Mouse (Mus musculus) thymus, postnatal 10 days (tissue): ENCODE data around the gene Axdnd1.
A peak's percentile ranks its signal among the peaks of the same experiment; 100 is the strongest.
"Not testable (repeated sequence)": the region's sequence is repeated elsewhere in the genome, so short reads cannot be mapped to it uniquely, and the experiment has no call there.

Source experiments
- DNase-seq, 2 experiments: peaks; one replicate each; pipeline ENCODE4 v3.0.0; 2021; ENCODE audit warnings: low spot score in 2 of 2

Gene Axdnd1

DNA sequence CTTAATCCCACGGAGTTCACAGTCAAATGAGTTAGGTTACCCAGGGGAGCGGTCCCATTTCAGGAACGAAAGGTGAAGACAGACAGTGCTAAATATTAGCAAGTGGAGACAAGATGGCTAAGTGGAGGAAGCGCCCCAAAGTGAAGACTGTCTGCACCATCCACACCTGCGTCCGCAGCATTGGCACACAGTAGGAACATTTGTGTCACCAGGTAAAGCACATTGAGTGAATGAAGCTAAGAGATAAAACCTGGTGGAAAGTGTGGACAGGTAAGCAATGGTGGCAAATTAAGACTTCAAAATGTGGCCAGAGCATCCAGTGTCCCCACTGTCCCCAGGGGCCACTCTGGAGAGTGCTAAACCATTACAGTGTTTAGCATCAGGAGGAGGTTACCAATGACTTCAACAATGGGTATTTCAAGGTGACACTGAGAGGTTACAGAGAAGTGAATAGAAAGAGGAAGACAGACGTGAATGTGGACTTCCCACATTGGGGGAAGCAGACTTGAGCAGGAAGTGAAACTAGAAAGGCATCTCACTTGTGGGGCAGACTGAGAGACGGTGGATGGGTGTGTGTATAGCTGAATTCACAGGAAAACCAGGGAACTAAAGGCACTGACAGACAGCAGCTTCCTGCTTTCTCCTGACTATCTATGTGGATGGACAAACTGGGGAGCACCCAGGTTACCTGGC lies 16.2 kb upstream of the Axdnd1 start:
- no peak for DNase-seq

GRCm38 (mm10) chr1:156433497-156433896 lies 12.5 kb upstream of the Axdnd1 start:
- DNase-seq = no peak

DNA sequence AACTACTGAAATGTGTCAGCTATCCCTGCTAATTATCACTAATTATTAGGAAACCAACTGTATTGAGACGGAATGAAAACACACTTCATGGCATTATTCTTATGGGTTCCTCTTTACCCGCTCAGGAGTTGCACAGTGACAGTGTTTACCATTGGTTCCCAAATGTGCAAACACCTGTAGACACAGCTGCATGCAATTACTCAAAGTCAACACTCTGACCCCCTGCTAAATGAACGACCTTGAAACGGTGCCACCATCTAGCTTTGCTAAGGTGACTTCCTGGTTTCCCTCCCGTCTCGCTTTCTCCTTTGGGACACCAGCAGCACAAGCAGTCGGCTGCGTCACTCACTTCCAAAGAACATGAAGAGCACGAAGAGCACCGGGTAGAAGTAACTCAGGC lies 11.5 kb upstream of the Axdnd1 start:
- no peak for DNase-seq

- DNase-seq = no peak
Observed at GRCm38 (mm10) chr1:156428434-156428833, 7.5 kb upstream of the Axdnd1 start.

GRCm38 (mm10) chr1:156425746-156426145 lies 4.8 kb upstream of the Axdnd1 start:
- no peak for DNase-seq

GRCm38 (mm10) chr1:156424054-156424453 lies 3.1 kb upstream of the Axdnd1 start:
- no peak for DNase-seq

DNA sequence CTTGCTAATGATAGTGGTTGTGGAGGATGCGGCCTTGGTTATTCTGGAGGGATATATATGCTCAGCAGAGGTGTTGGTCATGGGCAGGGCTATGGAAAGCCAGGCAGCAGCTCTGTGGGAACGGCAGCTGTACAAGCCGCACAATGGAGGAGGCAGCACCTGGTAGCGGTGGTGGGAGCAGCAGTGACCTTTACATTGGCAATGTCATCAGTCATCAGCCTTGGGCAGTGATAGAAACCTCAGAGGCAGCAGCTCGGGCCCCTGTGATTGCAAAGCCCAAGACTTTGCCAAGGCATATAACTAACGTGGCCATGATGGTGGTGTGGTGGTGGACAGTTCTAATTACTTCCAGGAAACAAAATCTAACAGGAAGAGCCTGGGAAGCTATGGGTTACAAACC lies 2.5 kb upstream of the Axdnd1 start:
- no peak for DNase-seq

- no peak for DNase-seq
Observed at GRCm38 (mm10) chr1:156422856-156423255, 1.9 kb upstream of the Axdnd1 start.

DNA sequence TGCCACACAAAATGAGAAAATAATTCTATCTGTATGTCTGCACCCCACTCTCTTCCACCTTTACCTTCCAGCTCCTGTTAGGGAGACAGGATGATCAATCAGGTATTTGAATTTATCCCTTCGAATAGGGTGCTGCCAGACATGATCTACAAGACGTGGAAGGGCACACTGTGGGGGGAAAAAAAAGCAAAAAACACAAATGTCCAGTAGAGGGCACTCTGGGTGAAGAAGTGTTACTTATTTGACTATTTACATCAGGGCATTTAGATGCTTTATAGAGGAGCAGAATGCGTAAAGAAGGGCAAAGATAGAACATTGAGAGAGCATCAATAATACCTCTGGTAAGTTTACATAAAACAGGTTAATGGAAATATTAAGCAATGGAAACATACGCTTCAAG lies 2.8 kb downstream of the Axdnd1 start:
- peak; percentile 52 to 77 for DNase-seq

DNA sequence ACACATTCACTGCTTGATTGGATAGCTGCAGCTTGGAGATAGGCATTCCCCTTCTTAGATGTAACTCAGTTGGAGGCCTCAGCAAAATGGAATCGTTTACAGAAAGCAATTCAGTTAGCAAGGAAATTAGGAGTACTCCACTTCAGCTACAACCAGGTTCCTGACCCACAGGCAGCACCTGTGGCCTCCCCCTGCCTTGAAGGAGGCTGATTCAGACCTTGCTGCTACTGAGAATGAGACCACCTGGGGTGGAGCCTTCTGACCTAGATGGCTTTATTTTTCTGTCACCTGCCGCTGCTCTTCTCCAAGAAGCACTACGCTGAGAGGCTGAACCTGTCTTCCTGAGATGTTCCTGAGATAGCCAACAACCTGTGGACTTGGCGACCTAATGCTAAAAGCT lies 12.4 kb downstream of the Axdnd1 start:
- peak; percentile 69 to 81 for DNase-seq

- DNase-seq = peak; percentile 72 to 79
Observed at GRCm38 (mm10) chr1:156408004-156408403, 13.0 kb downstream of the Axdnd1 start.

GRCm38 (mm10) chr1:156403251-156403650 lies 17.7 kb downstream of the Axdnd1 start:
- DNase-seq = no peak

DNA sequence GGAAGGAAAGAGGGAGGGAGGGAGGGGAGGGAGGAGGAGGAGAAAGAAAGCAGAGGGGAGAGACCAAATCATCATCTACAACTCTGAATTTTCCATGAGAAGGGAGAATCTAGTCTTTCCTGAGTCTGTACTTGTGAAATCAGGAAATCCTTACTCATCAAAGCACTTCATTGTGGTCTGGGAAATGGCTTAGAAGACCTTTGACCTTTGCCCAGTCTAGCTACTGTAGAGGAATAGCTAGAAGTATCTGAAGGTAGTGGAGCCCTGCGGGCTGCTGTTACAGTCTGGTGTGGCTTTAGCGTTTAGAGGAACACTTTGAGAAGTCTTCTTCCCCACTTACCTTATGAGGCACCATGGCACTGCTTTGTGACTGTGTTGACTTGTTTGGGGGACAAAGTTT lies 18.5 kb downstream of the Axdnd1 start:
- DNase-seq = no peak

DNA sequence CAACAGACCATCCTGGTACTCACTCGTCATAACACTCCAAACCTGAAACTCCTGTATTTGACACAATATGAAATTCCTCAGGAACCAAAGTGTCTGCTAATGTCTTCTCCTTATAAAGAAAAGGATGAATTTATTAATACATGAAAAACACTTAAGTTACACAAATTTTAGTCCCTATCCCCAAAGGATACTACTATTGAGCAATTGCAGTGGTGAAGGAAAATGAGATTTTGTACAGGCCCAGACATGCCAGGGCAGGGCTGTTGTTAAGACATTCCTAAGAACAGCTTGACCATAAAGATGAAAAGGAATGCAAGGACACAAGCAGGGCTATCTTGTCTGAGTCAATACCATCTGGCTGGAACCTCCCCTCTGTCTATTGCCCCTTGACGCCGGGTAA lies 20.8 kb downstream of the Axdnd1 start:
- DNase-seq = not testable (repeated sequence)

GRCm38 (mm10) chr1:156393148-156393547 lies 27.8 kb downstream of the Axdnd1 start:
- no peak for DNase-seq

DNA sequence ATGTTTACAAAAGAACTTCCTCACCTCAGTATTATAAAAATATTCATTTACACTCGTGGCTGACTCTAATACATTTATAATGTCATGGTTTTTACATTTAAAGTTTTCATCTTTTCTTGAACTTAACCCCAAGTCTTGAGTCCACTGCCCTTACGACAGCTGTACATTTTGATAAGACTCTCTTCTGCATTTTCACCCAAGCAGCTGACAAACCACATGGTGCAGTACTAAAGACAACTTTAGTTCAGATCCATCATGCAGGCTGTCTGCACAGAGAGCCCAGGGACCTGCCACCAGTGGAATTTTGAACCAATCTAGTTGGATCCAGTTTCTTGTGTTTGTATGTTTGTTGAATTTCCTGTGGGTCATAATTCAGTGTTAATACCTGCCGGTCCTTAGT lies 34.1 kb downstream of the Axdnd1 start:
- no peak for DNase-seq

- DNase-seq = no peak
Observed at GRCm38 (mm10) chr1:156386232-156386631, 34.7 kb downstream of the Axdnd1 start.

DNA sequence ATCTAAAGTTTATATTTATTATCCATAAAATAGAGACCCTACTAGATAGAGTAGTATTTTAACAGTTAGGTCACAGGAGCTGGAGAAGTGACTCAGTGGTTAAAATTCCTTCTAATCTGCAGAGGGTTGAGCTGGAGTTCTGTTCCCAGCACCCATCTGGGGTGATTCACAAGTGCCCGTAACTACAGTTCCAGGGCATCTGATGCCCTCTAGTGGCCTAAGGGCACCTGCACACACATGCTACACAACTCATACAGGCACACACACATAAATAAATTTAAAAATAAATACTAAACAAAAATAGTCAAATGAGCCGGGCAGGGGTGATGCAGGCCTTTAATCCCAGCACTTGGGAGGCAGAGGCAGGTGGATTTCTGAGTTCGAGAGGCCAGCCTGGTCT lies 39.7 kb downstream of the Axdnd1 start:
- peak in 1 of 2 experiments; percentile 2 for DNase-seq

DNA sequence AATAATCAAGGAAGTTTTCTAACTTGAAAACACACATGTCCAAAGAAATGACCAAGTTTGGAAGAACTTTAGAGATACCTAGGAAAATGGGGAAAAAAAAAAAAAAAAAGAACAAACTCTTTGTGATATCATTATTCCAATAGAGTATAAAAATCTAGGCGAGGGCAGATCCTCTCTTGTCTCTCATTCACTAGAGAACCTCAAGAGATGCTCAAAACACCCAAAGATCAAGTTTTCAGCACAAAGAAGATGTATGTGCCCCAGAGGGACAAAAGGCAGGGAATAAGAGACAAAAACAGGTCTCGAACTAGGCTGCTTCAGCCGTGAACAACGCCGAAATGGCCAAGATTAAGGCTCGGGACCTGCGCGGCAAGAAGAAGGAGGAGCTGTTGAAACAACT lies 55.2 kb downstream of the Axdnd1 start, which contains the start of gene Gm2000:
Gm2000 (plus strand) TSS at position 301 of the 400 bp plus-strand sequence.
- DNase-seq = no peak

DNA sequence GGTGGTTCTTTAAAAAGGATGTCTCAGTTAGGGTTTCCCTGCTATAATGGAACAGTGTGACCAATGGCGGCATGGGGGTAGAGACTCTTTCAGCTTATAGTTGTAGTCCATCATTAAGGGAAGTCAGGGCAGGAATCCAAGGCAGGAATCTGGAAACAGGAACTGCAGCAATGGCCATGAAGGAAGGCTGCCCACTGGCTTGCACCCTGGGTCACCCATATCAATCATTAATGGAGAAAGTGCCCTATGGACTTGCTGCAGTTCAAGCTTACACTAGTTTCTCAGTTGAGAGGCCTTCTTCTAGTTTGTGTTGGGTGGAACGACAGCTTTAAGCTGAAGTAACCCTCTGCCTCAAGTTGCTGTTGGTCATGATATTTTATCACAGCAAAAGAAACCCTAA lies 68.5 kb downstream of the Axdnd1 start:
- DNase-seq = no peak

DNA sequence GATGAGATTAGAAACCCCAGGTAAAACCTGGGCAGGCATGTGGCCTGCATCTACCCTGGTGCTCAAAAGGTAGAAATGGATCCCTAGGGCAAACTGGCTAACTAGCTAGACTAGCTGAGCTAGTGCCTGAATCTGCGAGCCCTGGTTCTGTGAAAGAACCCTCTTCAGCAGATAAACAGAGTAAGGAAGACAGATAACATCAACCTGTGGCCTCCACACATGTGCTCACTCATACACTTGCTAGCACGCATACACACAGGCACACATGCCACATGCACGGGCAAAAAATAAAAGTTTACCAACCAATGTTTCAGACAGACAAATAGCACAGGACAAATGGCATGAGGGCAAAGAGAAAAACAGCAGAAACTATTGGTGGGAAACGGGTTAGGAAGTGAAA lies 70.5 kb downstream of the Axdnd1 start:
- peak; percentile 29 to 31 for DNase-seq

- DNase-seq = no peak
Observed at GRCm38 (mm10) chr1:156349031-156349430, 71.9 kb downstream of the Axdnd1 start.

DNA sequence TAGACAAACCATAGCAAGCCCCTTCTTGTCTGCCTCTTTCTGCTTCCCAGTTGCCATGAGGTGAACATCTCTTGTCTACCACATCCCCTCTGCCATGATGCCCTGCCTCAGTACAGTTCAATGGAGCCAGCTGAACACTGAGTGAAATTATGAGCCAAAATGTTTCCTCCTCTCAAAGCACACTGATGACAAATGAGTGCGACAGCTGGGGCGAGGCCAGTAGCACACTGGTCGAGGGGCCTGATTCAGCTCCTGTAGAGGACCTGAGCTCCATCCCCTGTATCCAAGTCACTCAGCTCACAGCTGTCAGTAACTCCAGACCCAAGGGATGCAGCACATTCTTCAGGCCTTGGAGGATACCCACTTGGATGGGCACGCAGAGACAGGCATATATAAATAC lies 75.3 kb downstream of the Axdnd1 start:
- no peak for DNase-seq

DNA sequence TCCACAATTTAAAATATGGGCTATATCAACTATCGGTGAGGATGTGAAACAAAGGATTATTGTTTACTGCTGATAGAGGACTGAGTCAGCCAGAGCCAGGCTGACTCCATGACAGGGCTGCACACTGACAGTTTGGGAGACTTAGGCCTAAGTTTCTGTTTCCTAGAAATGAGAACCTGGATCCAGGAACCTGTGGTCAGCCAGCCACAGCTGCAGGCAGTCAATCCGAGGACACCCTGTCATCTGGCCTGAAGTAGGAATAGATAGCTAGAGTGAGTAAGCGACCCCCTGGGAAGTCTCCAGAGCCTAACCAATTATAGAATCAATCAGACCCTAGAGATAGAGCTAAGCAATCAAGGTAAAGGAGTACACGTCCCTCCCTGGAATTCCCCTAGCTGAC lies 76.5 kb downstream of the Axdnd1 start:
- DNase-seq = no peak
